Mouse (Mus musculus) urinary bladder, postnatal 4 days (tissue): ENCODE measurements around the gene Ercc1.

ENCODE experiments used
- DNase-seq, 2 experiments: peaks; one replicate each; pipeline ENCODE4 v3.0.0; 2021 to 2022; ENCODE audit warnings: low spot score in 2 of 2

The Ercc1 gene

GRCm38 (mm10) chr7:19309278-19309883 is 35.2 kb upstream of the Ercc1 start:
- DNase-seq: no peak

DNA sequence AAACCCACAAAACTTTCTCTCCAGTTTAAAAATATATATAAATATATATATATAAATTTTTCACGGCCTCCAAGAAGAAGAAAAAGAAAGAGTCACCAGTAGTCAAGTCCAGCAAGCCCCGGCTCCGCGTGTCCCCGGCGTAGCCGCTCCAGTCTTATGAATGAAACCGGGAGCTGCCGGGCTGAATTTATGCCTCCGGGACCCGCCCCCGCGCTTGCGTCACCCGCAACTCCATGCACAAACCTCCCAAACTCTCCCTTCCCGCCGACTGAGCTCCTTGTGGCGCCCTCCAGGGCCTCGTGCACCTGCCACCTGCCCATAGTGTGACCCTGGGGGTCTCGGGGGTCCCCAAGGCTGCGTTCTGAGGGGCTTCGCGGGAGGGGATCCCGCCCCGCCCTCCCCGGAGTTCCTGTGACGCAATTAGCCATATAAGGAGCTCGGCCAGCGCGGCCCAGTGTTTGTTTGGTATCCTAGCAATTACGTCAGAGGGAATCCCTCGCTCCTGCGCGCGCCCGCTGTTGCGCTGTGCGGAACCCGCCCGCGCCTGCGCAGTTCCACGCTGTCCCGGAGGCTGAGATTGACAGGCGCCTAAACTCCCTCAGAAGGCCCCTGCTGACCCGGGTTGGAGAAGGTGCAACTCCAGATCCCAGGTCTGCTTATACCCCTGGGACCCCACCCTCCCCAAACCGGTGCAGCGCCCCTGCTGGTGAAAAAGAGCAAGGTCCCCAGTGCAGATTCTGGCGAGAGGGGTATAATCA is 34.5 kb upstream of the Ercc1 start, which contains the start of gene Fosb:
Gene Fosb, minus strand, starts transcription at position 168 of the 758 bp plus-strand sequence.
- DNase-seq: peak; percentile 91 to 94

- no peak for DNase-seq
Measured at GRCm38 (mm10) chr7:19311991-19312390, 32.6 kb upstream of the Ercc1 start.

GRCm38 (mm10) chr7:19314033-19314432 is 30.5 kb upstream of the Ercc1 start:
- DNase-seq: no peak

- no peak for DNase-seq
Measured at GRCm38 (mm10) chr7:19316451-19317161, 28.0 kb upstream of the Ercc1 start.

DNA sequence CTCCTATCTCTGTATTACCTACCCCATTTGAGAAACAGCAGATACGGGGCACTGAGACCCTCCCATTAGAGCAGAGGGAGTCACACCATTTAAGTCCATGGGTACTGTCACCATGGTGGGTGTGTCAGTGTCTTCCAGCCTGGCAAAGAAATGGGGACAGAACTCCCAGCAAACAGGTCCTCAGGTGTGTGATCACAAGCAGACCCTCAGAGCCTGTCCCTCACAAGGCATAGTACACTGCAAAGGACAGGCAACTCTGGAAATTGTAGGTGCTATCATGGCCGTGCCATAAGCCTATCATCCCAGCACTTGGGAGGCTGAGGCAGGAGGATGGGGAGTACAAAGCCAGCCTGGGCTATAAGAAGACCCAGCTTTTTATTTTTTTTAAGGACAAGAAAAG is 26.4 kb upstream of the Ercc1 start:
- DNase-seq: no peak

- no peak for DNase-seq
Measured at GRCm38 (mm10) chr7:19318676-19319075, 25.9 kb upstream of the Ercc1 start.

DNA sequence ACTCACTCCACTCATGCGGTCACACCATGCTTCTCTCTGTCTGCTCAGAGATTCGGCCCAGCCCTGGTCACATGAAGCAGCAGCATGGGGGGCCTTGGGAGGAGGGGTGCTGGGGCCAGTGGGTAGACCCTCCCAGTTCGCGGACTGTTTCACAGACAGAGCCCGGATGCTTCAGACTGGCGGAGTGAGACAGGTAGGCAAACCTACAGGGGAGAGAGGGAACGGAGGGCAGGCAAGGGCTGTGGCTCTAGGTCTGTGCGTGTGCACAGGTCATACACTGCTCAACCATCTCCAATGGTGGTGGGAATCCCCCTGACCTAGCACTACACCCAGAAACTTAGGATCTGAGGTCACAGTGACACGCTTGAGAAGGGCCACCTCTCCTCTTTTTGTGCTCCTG is 25.1 kb upstream of the Ercc1 start:
- no peak for DNase-seq

DNA sequence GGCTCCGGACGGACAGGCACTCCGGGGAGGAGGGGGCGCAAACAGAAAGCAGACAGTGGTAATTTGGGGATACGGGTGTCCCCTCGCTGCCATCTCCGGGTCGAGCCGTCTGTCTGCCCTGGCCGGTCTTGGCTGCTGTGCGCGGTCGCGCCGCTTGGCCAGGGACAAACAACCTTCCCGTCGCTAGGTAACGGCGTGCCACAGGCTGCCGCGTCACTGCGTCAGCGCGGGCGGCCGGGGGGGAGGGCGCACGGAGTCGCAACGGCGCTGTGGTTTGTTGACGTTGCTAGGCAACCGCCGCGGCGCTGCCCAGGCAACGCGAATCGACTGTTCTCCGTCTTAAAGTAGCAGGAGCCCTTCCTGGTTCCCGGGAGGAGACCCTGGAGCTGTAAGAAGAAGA is 24.7 kb upstream of the Ercc1 start:
- DNase-seq: peak; percentile 92 to 98

DNA sequence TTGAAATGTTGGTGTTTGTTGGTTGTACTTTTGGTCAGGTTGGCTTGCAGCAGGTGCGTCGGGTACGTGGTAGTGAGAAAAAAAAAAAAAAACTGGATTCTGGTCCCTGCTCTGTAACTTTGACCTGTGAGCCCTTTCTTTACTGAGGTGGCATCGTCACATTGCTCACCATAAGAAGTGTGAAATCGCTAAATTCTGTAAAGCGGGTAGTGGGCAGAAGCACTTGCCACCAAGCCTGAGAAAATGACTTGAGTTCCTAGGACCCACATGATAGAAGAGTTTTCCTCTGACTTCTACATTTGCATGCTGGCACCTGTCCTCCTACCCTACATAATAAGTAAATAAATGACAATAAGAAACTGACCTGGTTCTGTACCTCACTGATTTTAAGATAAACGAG is 23.9 kb upstream of the Ercc1 start:
- DNase-seq: no peak

- no peak for DNase-seq
Measured at GRCm38 (mm10) chr7:19321464-19321863, 23.1 kb upstream of the Ercc1 start.

DNA sequence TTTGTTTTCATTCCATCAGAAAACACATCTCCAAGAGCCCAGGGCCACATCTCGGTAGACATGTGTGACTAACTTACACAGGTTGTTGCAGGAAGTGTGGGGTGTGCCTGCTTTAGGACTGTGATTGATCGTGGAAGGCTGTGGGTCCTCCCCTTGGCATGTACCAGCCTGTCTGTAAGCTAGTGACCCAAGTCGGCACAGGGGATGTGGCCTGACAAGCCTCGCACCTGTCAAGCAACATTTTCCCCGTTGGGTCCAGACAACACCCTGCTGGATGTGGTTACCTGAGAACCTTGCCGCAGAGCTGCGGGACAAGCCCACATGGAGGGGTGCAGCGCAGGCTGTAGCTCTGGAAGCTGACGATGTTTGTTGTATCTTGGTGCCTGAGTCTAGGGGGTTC is 22.1 kb upstream of the Ercc1 start:
- peak in 1 of 2 experiments; percentile 49 for DNase-seq

DNA sequence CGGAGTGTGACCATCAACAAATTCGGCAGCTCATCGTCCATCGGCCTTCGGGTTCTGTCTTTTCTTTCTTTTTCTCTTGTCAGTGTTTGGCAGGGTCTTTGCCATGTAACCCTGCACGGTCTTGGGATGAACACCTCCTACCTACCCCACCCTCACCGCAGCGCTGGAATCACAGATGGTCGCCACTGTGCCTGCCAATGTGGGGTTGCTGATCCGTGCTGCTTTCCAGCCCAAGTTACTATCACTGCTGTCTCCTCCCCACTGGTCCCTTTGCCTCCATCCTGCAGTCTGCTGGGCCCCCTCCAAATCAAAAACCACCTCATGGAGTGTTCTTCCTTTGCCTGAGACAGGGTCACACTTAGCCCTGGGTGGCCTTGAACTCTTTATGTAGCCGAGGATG is 20.4 kb upstream of the Ercc1 start:
- DNase-seq: no peak

DNA sequence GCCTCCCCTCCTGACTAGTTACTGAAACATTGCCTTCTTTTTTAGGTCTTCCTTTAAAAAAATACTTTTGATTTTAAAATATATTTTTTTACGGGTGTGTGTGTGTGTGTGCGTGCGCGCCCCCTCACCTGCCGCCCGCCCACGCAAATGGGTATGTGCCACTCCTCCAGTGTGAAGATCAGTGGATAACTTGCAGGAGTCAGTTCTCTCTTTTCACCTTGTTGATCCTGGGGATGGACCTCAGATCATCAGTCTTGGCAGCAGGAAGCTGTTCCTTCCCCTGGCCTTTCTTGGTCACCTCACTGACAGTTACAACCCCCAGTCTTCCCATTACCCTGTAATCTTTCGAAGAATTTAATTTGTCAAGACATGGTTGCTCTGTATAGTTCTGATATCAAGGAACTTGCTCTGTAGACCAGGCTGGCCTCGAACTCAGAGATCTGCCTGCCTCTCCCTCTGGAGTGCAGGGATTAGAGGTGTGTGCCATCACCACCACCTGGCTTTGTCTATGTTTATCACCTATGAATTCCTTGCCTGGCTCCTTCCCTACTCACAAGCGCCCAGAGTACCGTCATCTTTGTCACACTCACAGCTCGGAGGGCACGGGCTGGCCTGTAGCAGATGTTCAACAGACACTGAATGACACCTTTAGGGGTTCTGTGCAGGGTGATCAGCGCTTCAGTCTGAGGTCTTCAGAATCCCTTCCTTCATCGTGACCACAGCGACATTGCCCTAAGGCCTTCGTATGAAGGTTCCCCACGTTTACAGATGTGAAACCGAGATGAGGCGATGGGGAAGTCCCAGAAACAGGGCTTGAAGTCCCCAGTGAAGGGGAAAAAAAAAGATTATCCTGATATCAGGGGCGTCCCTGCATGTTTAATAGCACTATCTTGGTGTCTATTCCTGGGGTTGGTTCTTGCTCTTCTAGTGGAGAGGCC is 19.0 kb upstream of the Ercc1 start:
- no peak for DNase-seq

DNA sequence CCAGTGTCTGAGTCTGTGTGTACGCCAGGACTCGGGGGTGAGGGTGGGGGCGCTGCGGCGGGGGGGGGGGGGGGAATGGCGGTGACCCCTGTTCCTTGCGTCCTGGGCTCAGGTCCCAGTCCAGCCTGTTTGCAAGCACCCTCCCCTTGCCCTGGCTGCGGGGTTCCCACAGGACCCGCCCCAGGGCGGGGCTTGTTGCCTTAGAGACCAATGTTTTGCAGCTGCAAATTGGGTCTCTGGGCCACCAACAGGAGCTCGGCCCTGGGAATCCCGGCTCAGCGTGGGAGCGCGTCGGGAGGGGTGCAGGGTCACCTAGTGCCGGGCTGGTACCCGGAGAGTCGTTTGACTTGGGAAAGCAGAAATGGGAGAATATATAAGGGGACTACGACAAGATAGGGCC is 18.2 kb upstream of the Ercc1 start:
- DNase-seq: peak; percentile 79 to 87

GRCm38 (mm10) chr7:19327128-19327527 is 17.4 kb upstream of the Ercc1 start:
- DNase-seq: peak; percentile 77 to 88

- no peak for DNase-seq
Measured at GRCm38 (mm10) chr7:19327782-19328181, 16.8 kb upstream of the Ercc1 start.

DNA sequence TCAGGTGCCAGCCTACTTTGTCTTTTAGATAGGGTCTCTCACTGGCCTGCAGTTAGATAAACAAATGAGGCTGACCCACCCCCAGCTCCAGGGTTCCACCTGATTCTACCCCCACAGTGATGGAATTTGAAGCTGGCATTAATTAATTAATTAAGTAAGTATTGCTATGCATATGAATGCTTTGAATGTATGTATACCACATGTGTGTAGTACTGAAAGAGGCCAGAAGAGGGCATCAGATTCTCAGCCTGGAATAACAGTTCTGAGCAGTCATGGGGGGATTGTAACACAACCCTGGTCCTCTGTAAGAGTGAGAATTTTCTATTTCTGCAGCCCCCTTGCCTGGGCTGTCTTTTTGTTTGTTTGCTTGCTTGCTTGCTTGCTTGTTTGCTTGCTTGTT is 16.2 kb upstream of the Ercc1 start:
- DNase-seq: no peak

GRCm38 (mm10) chr7:19331910-19332309 is 12.7 kb upstream of the Ercc1 start:
- DNase-seq: no peak

DNA sequence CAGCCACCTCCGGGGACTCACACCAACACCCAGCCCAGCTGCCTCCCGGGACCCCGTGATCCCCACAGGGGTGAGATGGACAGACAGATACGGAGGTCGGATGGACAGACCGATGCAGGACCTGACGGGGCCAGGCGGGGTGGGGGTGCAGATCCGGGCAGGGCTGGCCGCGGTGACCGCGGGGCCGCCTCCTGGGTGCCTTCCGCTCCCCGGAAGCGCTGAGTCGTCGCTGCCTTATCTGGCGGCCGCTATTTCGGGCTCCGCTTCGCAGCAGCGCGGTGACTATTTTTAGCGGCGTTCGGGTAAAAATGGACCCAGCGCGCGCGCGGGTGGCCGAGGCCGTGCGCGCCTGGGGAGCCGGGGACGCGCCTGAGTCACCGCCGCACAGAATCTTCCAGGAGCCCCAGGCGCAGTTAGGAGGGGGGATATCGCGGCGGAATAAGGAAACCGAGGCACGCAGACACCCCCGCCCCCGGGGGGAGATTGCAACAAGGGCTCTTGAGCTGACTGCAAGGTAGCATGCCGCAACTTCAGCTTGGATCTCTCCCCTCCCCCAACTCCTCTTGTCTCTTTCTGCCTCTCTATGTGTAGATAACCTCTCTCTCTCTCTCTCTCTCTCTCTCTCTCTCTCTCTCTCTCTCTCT is 11.7 kb upstream of the Ercc1 start:
- DNase-seq: peak in 1 of 2 experiments; percentile 63

- no peak for DNase-seq
Measured at GRCm38 (mm10) chr7:19335583-19335982, 9.0 kb upstream of the Ercc1 start.
